Mouse (Mus musculus) heart, adult 2 months (tissue): Measurements from ENCODE around the gene Derl2. TPM values are rescaled to one million over a fixed set of nuclear protein-coding genes. Genes with fewer than 3 reads are reported as not detected.

Experiments
- DNase-seq, 2 experiments: peaks; one replicate each; pipeline ENCODE4 v3.0.0; 2021
- H3K27ac ChIP-seq: fragments of 200-600 bp; 2 replicates; pipeline ENCODE4 v1.8.1; 2022
- H3K27me3 ChIP-seq: fragments of 200-500 bp; 2 replicates; pipeline ENCODE4 v1.6.1; 2012; ENCODE audit warnings: mild to moderate bottlenecking, low read length, inconsistent platforms, mixed read lengths; ENCODE audit not compliant: control insufficient read depth, insufficient read depth
- H3K36me3 ChIP-seq: fragments of 200-500 bp; 2 replicates; pipeline ENCODE4 v1.6.1; 2012; ENCODE audit warnings: low read length, inconsistent platforms; ENCODE audit not compliant: control insufficient read depth, insufficient read depth
- H3K4me1 ChIP-seq: fragments of 200-500 bp; 2 replicates; pipeline ENCODE4 v1.6.1; 2011; ENCODE audit warnings: low read length; ENCODE audit not compliant: control insufficient read depth, insufficient read depth
- H3K4me3 ChIP-seq: fragments of 200-600 bp; 2 replicates; pipeline ENCODE4 v1.8.1; 2022
- H3K79me2 ChIP-seq: fragments of 200-500 bp; replicated peaks from 2 replicates; pipeline ENCODE4 v1.6.1; 2012; ENCODE audit warnings: mild to moderate bottlenecking, inconsistent platforms, low read length, moderate library complexity, mixed read lengths; ENCODE audit not compliant: control insufficient read depth, insufficient read depth
- H3K9ac ChIP-seq: fragments of 200-500 bp; 2 replicates; pipeline ENCODE4 v1.6.1; 2012; ENCODE audit warnings: low read depth, mild to moderate bottlenecking, control low read depth, inconsistent platforms, low read length, mixed read lengths
- CTCF ChIP-seq: fragments of 200-600 bp; IDR thresholded peaks from 2 replicates; pipeline ENCODE4 v1.8.1; 2022; ENCODE audit warnings: antibody characterized with exemption, mild to moderate bottlenecking, moderate library complexity
- EP300 ChIP-seq: fragments of 200-500 bp; IDR thresholded peaks from 2 replicates; pipeline ENCODE4 v1.6.1; 2011; ENCODE audit warnings: low read depth, low read length, control low read depth; ENCODE audit not compliant: insufficient read depth
- POLR2A ChIP-seq: fragments of 200-500 bp; IDR thresholded peaks from 2 replicates; pipeline ENCODE4 v1.6.1; 2011; ENCODE audit warnings: mild to moderate bottlenecking, low read depth, low read length, control low read depth; ENCODE audit not compliant: insufficient read depth
- WGBS: fragments of 180-500 bp; shearing (Covaris S2); methylation state at CpG from one replicate; pipeline ENCODE4 v1.1.7; 2018; 5-methylcytosine and 5-hydroxymethylcytosine counted together
- intact Hi-C: fragments of 180-260 bp; cut with DNase I; formaldehyde crosslinking; loops from one replicate; pipeline ENCODE4 v1.15.1; 2025
- polyA plus RNA-seq: library from polyadenylated mRNA; depleted of rRNA; stranded (reverse); fragments of >200 nt; gene quantifications from 2 replicates; pipeline ENCODE4 v1.2.3, GENCODE M21; 2012
- total RNA-seq, 2 experiments: library from RNA; stranded (reverse); gene quantifications; 2 replicates each; pipeline ENCODE4 v1.2.3; 2021

Derl2 gene
- total and polyA plus RNA-seq, 3 experiments = 14.2 to 42.2 (median 35.8) TPM

DNA sequence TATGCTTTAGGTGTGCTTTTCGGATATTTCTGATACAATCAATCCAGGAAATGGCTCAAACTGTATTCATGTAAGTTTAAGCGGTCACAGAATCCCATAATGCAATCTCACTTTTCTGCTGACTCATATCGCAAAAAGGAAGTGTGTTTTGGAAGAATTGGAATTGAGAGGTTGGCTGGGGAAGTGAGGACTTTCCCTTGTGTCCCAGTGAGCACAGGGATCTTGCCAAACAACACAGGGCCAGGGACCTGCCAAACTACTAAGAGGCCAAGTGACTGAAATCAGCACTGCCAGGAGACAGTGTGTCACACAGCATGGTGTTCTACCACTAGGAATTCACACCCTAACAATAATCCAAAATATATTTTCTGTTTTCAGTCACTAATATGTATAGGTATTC lies 11.3 kb downstream of the Derl2 start:
- Histone ChIP-seq H3K4me3 (no peak overlapping the region), H3K79me2 (no peaks in the 10 kb centered on the region; the same call in 1 of the 2 replicates), H3K27ac (peak overlapping the region; percentile 64), H3K36me3 (peaks cover 18% of the 10 kb centered on the region), H3K9ac (no peak overlapping the region), H3K27me3 (no peaks in the 10 kb centered on the region), H3K4me1 (peaks cover 8% of the 10 kb centered on the region)
- peak in 1 of 2 experiments; percentile 69 for DNase-seq
- intact Hi-C loops = no loop called here
- TF ChIP-seq CTCF (no peak), EP300 (0 out of 2 replicates have a peak, but pooled peaks have one; percentile 50), POLR2A (peak; percentile 22; the same call in 1 of the 2 replicates)
- 33% methylated on average over 3 of the region's 3 CpGs for WGBS

DNA sequence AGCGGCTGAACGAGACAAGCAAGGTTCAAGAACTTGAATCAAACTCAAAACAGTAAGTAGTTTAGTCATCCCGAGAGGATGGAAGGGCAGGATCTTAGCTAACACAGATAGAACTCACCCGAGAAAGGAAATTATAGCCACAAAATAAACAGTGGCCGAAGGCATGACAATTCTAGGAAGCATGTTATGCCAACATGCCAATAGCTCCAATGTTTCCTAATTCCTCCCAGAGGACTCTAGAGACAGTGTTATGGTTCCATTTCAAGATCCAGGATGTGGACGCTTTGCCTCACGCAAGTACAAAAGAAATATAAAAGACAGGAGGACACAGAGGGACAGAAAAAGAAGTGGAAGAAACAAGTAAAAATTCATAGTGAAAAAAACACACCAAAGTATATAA lies 11.8 kb downstream of the Derl2 start:
- TF ChIP-seq EP300 (no peak), CTCF (no peak), POLR2A (no peak)
- H3K36me3 ChIP-seq = peaks cover 18% of the 10 kb centered on the region
- intact Hi-C loops = no loop called here

DNA sequence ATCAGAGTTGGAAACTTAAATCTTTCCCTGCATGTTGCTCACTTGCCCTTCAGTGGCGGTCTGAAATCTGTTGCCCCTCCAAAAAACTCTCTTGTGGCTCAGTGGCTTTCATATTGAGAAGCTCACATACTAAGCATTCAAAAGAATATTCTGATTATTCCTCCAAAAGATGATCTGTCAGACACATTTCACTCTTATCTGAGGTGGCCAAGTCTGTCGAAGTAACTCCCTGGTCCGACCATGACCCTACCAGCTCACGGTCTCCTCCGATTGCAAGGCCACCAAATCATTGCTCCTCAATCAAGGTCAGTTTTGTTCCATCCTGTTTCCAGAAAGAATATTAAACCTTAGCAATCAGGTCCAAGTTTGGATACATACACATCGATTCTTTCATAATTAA lies 12.6 kb downstream of the Derl2 start:
- no peak overlapping the region for H3K4me3 ChIP-seq
- no peak for DNase-seq
- no peak overlapping the region for H3K9ac ChIP-seq
- no peaks in the 10 kb centered on the region for H3K27me3 ChIP-seq
- WGBS = 86% methylated on average over 6 of the region's 6 CpGs
- intact Hi-C loops = no loop called here
- peaks cover 8% of the 10 kb centered on the region for H3K4me1 ChIP-seq
- H3K27ac ChIP-seq = no peak overlapping the region; the same call in 1 of the 2 replicates
- TF ChIP-seq EP300 (no peak), CTCF (no peak), POLR2A (no peak)
- peaks cover 16% of the 10 kb centered on the region for H3K36me3 ChIP-seq
- H3K79me2 ChIP-seq = no peaks in the 10 kb centered on the region; the same call in 1 of the 2 replicates

More for the DNA sequence above, 11.8 kb downstream of the Derl2 start:
- peaks cover 8% of the 10 kb centered on the region for H3K4me1 ChIP-seq
- no peak overlapping the region for H3K4me3 ChIP-seq
- peak overlapping the region; percentile 64 for H3K27ac ChIP-seq
- DNase-seq = no peak
- no peak overlapping the region; the same call in 1 of the 2 replicates for H3K9ac ChIP-seq
- no peaks in the 10 kb centered on the region for H3K27me3 ChIP-seq
- 45% methylated on average over 7 of the region's 7 CpGs for WGBS
- H3K79me2 ChIP-seq = no peaks in the 10 kb centered on the region; the same call in 1 of the 2 replicates

DNA sequence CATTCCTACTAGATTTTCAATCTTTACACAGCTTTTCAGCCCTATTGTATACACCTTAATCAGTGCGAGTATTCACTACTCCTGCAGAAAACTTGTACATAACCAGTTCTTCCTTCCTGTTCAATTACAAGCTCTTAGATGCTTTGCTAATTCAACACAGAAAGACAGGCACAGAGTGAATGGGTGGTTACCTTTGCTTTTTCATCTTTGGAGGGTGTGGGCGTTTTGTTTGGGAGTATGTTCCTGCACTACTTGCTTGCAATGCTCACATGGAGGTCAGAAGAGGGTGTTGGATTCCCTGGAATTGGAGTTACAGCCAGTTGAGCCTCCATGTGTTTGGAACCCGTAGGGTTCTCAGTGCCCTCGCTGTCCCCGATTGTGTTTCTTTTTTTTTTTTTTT lies 14.6 kb downstream of the Derl2 start:
- DNase-seq = no peak
- H3K27ac ChIP-seq = peak overlapping the region; percentile 68
- 46% methylated on average over 5 of the region's 5 CpGs for WGBS
- no peaks in the 10 kb centered on the region; the same call in 1 of the 2 replicates for H3K79me2 ChIP-seq
- peaks cover 8% of the 10 kb centered on the region for H3K4me1 ChIP-seq
- TF ChIP-seq CTCF (no peak), EP300 (no peak), POLR2A (no peak)
- intact Hi-C loops = loop anchor here (2.0 kb wide), 1 partner anchor 22 kb away; the partner anchor contains the start of gene C1qbp
- H3K27me3 ChIP-seq = no peaks in the 10 kb centered on the region
- H3K36me3 ChIP-seq = peaks cover 16% of the 10 kb centered on the region
- no peak overlapping the region for H3K9ac ChIP-seq
- H3K4me3 ChIP-seq = peak overlapping the region; percentile 78

DNA sequence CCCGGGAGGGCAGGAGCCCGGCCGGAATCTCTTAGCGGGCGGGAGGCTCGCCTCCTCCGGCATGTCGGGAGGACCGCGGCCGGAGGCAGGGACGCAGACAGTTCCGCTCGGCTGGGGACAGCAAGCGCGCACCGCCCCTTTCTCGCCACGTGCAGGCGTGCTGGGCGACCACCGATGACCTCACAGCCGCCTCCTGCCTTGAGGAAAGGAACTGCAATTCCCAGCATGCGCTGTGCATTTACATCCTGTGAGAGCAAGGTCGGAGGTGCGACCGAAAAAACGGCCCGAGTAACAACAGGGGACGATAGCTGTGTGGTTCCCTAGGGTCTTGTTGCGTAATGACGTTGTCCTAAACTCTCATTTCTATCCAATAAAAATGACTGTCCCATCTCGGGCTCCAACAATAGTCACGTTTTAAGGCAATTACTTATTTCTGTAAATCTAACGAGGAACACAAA lies 15.3 kb downstream of the Derl2 start, which contains the start of gene Dhx33:
TSS of gene Dhx33 (minus strand) at position 122 of the 458 bp plus-strand sequence.
- TF ChIP-seq POLR2A (peak; percentile 69), CTCF (peak; percentile 65), EP300 (peak; percentile 96)
- Histone ChIP-seq H3K4me1 (peaks cover 8% of the 10 kb centered on the region), H3K79me2 (no peaks in the 10 kb centered on the region; the same call in 1 of the 2 replicates), H3K27me3 (no peaks in the 10 kb centered on the region), H3K27ac (peak within 1 kb of the TSS; percentile 68), H3K4me3 (peak within 1 kb of the TSS; percentile 78), H3K36me3 (peaks cover 14% of the 10 kb centered on the region), H3K9ac (peak within 1 kb of the TSS; percentile 83)
- peak; percentile 95 to 97 for DNase-seq
- WGBS = under 1% methylated on average over 35 of the region's 35 CpGs
- intact Hi-C loops = loop anchor here (1.0 to 2.0 kb wide), 2 partner anchors 15 to 22 kb away; partner anchors contain the start of genes C1qbp, Derl2 and Mis12
